Mouse (Mus musculus) C2C12 (cell line): ENCODE measurements around the gene Aspscr1. TPM values are rescaled to one million over a fixed set of nuclear protein-coding genes. Genes with fewer than 3 reads are reported as not detected.

ENCODE experiments used
- H3K27me3 ChIP-seq: one replicate; pipeline ENCODE4 v1.6.1; 2011; ENCODE audit not compliant: control insufficient read depth, insufficient read depth, insufficient read length
- H3K36me3 ChIP-seq: one replicate; pipeline ENCODE4 v1.6.1; 2011; ENCODE audit not compliant: control insufficient read depth, insufficient read depth
- H3K4me3 ChIP-seq: one replicate; pipeline ENCODE4 v1.5.1; 2011; ENCODE audit warnings: mild to moderate bottlenecking, control low read depth; ENCODE audit not compliant: poor library complexity, insufficient read depth, severe bottlenecking
- H3K79me2 ChIP-seq: one replicate; pipeline ENCODE4 v1.6.1; 2011; ENCODE audit not compliant: control insufficient read depth, insufficient read depth
- H3K79me3 ChIP-seq: one replicate; pipeline ENCODE4 v1.6.1; 2011; ENCODE audit warnings: low read depth, control low read depth
- H3ac ChIP-seq: one replicate; pipeline ENCODE3; 2011; ENCODE audit warnings: low read depth; ENCODE audit not compliant: control insufficient read depth, insufficient read length
- CEBPB ChIP-seq: IDR thresholded peaks from one replicate; pipeline ENCODE4 v1.6.1; 2011; ENCODE audit warnings: low read depth, mild to moderate bottlenecking, control low read depth, moderate library complexity
- CTCF ChIP-seq: IDR thresholded peaks from one replicate; pipeline ENCODE4 v1.5.1; 2011; ENCODE audit not compliant: control insufficient read depth, insufficient read depth, insufficient read length
- FOSL1 ChIP-seq: IDR thresholded peaks from one replicate; pipeline ENCODE4 v1.8.0; 2011; ENCODE audit warnings: mild to moderate bottlenecking, low read length; ENCODE audit not compliant: poor library complexity, insufficient read depth, severe bottlenecking
- MAX ChIP-seq: IDR thresholded peaks from one replicate; pipeline ENCODE4 v1.6.1; 2011; ENCODE audit warnings: mild to moderate bottlenecking, control low read depth
- MYOD1 ChIP-seq: IDR thresholded peaks from one replicate; pipeline ENCODE4 v1.6.1; 2011; ENCODE audit warnings: low read depth; ENCODE audit not compliant: control insufficient read depth, insufficient read length
- MYOG ChIP-seq: IDR thresholded peaks from one replicate; pipeline ENCODE4 v1.6.1; 2011; ENCODE audit not compliant: control insufficient read depth, insufficient read length; ENCODE audit errors: extremely low read depth
- USF1 ChIP-seq: IDR thresholded peaks from one replicate; pipeline ENCODE4 v1.6.1; 2011; ENCODE audit warnings: low read depth, mild to moderate bottlenecking, control low read depth, moderate library complexity
- microRNA-seq: library from miRNA; unstranded; fragments of <30 nt; microRNA quantifications from one replicate; pipeline ENCODE4, GENCODE M21; 2019; ENCODE audit warnings: borderline microRNAs expressed
- polyA plus RNA-seq: library from polyadenylated mRNA; unstranded; fragments of >200 nt; fragmentation: generic; extraction: Trizol; gene quantifications from one replicate; pipeline ENCODE4 v1.2.1, GENCODE M21; 2012; ENCODE audit warnings: missing spikeins

Gene Aspscr1
- polyA plus RNA-seq, 1 experiment: 66.0 TPM

DNA sequence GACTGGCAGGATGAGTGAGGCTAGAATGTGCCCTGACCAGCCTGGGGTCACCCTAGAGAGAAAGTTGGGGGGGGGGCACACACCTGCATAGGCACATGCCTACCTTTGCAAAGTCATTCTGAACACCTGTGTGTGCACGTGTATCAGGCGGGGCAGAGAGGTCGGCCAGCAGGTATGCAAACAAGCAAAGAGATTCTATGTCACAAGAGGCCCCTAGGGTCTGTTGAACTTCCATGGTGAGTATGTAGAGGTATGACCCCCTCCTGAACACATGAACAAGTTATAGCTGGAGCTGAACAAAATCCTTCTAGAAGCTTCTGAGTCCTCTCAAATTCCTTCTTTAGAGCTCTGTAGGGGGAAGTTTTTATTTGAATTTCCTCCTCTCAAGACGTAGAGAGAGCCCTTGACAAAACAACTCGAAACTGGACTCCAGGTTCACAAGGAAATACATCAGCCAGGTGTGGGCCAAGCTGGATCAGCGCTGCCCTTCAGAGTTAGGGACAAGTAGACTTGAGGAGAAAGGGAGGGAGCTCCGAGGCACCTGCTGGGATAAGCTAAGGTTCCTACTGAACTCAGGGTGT, 71.4 kb downstream of the Aspscr1 start:
- no peak overlapping the region for H3K4me3 ChIP-seq
- no peaks in the 10 kb centered on the region for H3K79me3 ChIP-seq
- peaks cover 24% of the 10 kb centered on the region for H3K27me3 ChIP-seq
- H3K36me3 ChIP-seq: no peaks in the 10 kb centered on the region
- H3ac ChIP-seq: no peak overlapping the region
- TF ChIP-seq MAX: no peak
- no peak for TF ChIP-seq USF1
- TF ChIP-seq FOSL1: no peak
- no peak for TF ChIP-seq MYOD1
- TF ChIP-seq CEBPB: no peak
- no peak for TF ChIP-seq CTCF
- TF ChIP-seq MYOG: no peak
- no peaks in the 10 kb centered on the region for H3K79me2 ChIP-seq

DNA sequence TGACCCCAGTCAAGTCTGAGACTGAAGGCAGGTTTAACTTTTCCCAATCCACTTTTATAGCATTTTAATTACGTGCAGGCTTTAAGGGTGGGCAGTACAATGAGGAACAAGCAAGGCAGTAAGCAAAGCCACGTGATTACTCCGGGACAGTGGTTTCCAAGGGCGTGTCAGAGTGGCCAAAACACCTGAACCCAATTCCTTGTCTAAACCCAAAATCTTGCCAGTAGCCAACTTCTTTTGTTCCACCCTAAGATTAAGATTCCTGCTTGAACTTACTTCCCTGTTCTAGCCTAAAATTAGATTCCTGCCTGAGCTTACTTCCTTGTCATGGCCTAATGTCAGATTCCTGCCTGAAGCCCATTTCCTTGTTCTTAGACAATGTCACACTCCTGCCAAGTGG, 75.2 kb downstream of the Aspscr1 start:
- H3K4me3 ChIP-seq: no peak overlapping the region
- H3K27me3 ChIP-seq: peaks cover 6% of the 10 kb centered on the region
- H3K79me3 ChIP-seq: no peaks in the 10 kb centered on the region
- no peaks in the 10 kb centered on the region for H3K79me2 ChIP-seq
- no peak overlapping the region for H3ac ChIP-seq
- no peaks in the 10 kb centered on the region for H3K36me3 ChIP-seq
- TF ChIP-seq FOSL1 (no peak), MYOD1 (no peak), USF1 (no peak), CEBPB (no peak), CTCF (no peak), MYOG (no peak), MAX (no peak)

DNA sequence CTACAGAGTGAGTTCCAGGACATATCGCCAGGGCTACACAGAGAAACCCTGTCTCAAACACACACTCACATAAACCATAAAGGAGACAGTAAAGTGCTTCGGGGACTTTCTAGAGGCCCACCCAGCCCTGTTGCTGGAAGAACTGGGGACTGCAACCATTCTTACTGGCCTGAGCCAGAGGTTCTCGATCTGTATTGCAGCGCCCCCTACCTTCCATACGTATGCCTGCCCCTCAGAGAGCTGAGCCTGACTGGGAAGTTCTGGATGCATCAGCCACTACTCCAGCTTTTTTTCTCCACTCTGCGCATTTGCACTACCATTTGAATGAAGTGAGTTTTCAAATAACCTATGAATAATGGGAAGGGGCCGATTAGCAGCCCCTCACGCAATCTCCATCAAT, 76.7 kb downstream of the Aspscr1 start:
- no peaks in the 10 kb centered on the region for H3K79me2 ChIP-seq
- H3K27me3 ChIP-seq: peaks cover 3% of the 10 kb centered on the region
- no peaks in the 10 kb centered on the region for H3K79me3 ChIP-seq
- TF ChIP-seq CTCF (peak; percentile 28), MYOD1 (no peak)
- no peaks in the 10 kb centered on the region for H3K36me3 ChIP-seq
- no peak overlapping the region for H3ac ChIP-seq
- no peak overlapping the region for H3K4me3 ChIP-seq

DNA sequence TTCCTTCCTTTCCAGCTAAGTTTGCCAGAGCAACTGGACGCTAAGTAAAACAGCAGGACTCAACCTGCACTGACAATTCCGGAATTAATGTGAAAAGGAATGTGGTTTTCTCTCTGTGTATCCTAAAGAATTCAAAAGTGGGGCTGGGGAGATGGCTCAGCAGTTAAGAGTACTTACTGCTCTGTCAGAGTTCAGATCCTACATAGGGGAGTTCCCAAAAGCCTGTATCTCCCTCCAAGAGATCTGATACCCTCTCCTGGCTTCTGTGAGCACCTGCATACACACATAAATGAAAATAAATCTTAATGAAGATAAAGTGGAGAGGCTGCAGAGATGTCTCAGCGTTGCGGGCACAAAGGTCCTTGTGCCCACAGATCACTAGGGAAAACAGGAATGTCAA, 78.8 kb downstream of the Aspscr1 start:
- Histone ChIP-seq H3K79me2 (no peaks in the 10 kb centered on the region), H3K27me3 (no peaks in the 10 kb centered on the region), H3K4me3 (no peak overlapping the region), H3K36me3 (no peaks in the 10 kb centered on the region), H3K79me3 (no peaks in the 10 kb centered on the region), H3ac (no peak overlapping the region)
- no peak for TF ChIP-seq MYOD1
- no peak for TF ChIP-seq USF1
- no peak for TF ChIP-seq MYOG
- TF ChIP-seq MAX: no peak
- TF ChIP-seq CTCF: no peak
- no peak for TF ChIP-seq FOSL1
- no peak for TF ChIP-seq CEBPB

Small RNAs within 50 kb of the gene (microRNA-seq; reads per million reads assigned to microRNA genes)
- 2.4 reads per million, percentile 42 among the genes with 10 or more reads in this experiment for gene Mir6936

Other genes starting within 250 kb of the Aspscr1 start
- 61.8 TPM for gene Nploc4, start 235.3 kb upstream of the Aspscr1 start, polyA plus RNA-seq
- 0.02 TPM for gene Tspan10, start 230.3 kb upstream of the Aspscr1 start, polyA plus RNA-seq
- 0.13 TPM for gene Pde6g, start 219.5 kb upstream of the Aspscr1 start, polyA plus RNA-seq
- gene Oxld1, start 214.9 kb upstream of the Aspscr1 start, polyA plus RNA-seq: 7.5 TPM
- gene Ccdc137, start 214.9 kb upstream of the Aspscr1 start, polyA plus RNA-seq: 24.6 TPM
- gene Arl16, start 205.4 kb upstream of the Aspscr1 start, polyA plus RNA-seq: 26.4 TPM
- gene Mrpl12, start 188.4 kb upstream of the Aspscr1 start, polyA plus RNA-seq: 338 TPM
- 154 TPM for gene Slc25a10, start 181.1 kb upstream of the Aspscr1 start, polyA plus RNA-seq
- gene Gcgr, start 142.3 kb upstream of the Aspscr1 start, polyA plus RNA-seq: not detected
- 90.7 TPM for gene Mcrip1, start 123.2 kb upstream of the Aspscr1 start, polyA plus RNA-seq
- 0.12 TPM for gene Ppp1r27, start 121.8 kb upstream of the Aspscr1 start, polyA plus RNA-seq
- gene P4hb, start 99.7 kb upstream of the Aspscr1 start, polyA plus RNA-seq: 519 TPM
- gene Arhgdia, start 91.3 kb upstream of the Aspscr1 start, polyA plus RNA-seq: 1,072 TPM
- 218 TPM for gene Alyref, start 74.6 kb upstream of the Aspscr1 start, polyA plus RNA-seq
- 254 TPM for gene Anapc11, start 74.6 kb upstream of the Aspscr1 start, polyA plus RNA-seq
- not detected for gene Npb, start 64.5 kb upstream of the Aspscr1 start, polyA plus RNA-seq
- 51.5 TPM for gene Pcyt2, start 55.0 kb upstream of the Aspscr1 start, polyA plus RNA-seq
- 21.9 TPM for gene Sirt7, start 47.7 kb upstream of the Aspscr1 start, polyA plus RNA-seq
- gene Mafg, start 39.4 kb upstream of the Aspscr1 start, polyA plus RNA-seq: 33.3 TPM
- 16.1 TPM for gene Pycr1, start 29.2 kb upstream of the Aspscr1 start, polyA plus RNA-seq
- not detected for gene Myadml2, start 24.8 kb upstream of the Aspscr1 start, polyA plus RNA-seq
- gene Notum, start 11.8 kb upstream of the Aspscr1 start, polyA plus RNA-seq: 0.43 TPM
- 57.6 TPM for gene Cenpx, start 40.8 kb downstream of the Aspscr1 start, polyA plus RNA-seq
- 13.5 TPM for gene Lrrc45, start 41.0 kb downstream of the Aspscr1 start, polyA plus RNA-seq
- 2.5 TPM for gene Rac3, start 48.5 kb downstream of the Aspscr1 start, polyA plus RNA-seq
- 15.4 TPM for gene Dcxr, start 54.3 kb downstream of the Aspscr1 start, polyA plus RNA-seq
- 51.7 TPM for gene Cbr2, start 59.1 kb downstream of the Aspscr1 start, polyA plus RNA-seq
- 774 TPM for gene Hmga1b, start 89.8 kb downstream of the Aspscr1 start, polyA plus RNA-seq
- gene Rfng, start 111.2 kb downstream of the Aspscr1 start, polyA plus RNA-seq: 17.6 TPM
- 187 TPM for gene Gps1, start 111.3 kb downstream of the Aspscr1 start, polyA plus RNA-seq
- 64.7 TPM for gene Dus1l, start 123.4 kb downstream of the Aspscr1 start, polyA plus RNA-seq
- 199 TPM for gene Fasn, start 151.6 kb downstream of the Aspscr1 start, polyA plus RNA-seq